Mouse (Mus musculus) splenic B cell, adult 2 months (primary cell): Measurements from ENCODE around the gene Traf3ip1.
A peak's percentile ranks its signal among the peaks of the same experiment; 100 is the strongest.

Experiments
- DNase-seq: peaks from one replicate; pipeline ENCODE4 v3.0.0-alpha.2; 2011; ENCODE audit warnings: low read depth, low spot score
- H3K27me3 ChIP-seq: 2 replicates; pipeline ENCODE4 v1.6.1; 2012; ENCODE audit warnings: mild to moderate bottlenecking, low read length, moderate library complexity, mixed read lengths; ENCODE audit not compliant: control insufficient read depth, poor library complexity, insufficient read depth, severe bottlenecking
- H3K36me3 ChIP-seq: 2 replicates; pipeline ENCODE4 v1.6.1; 2012; ENCODE audit warnings: mild to moderate bottlenecking, low read length, moderate library complexity, mixed read lengths; ENCODE audit not compliant: control insufficient read depth, poor library complexity, insufficient read depth, severe bottlenecking

The Traf3ip1 gene

DNA sequence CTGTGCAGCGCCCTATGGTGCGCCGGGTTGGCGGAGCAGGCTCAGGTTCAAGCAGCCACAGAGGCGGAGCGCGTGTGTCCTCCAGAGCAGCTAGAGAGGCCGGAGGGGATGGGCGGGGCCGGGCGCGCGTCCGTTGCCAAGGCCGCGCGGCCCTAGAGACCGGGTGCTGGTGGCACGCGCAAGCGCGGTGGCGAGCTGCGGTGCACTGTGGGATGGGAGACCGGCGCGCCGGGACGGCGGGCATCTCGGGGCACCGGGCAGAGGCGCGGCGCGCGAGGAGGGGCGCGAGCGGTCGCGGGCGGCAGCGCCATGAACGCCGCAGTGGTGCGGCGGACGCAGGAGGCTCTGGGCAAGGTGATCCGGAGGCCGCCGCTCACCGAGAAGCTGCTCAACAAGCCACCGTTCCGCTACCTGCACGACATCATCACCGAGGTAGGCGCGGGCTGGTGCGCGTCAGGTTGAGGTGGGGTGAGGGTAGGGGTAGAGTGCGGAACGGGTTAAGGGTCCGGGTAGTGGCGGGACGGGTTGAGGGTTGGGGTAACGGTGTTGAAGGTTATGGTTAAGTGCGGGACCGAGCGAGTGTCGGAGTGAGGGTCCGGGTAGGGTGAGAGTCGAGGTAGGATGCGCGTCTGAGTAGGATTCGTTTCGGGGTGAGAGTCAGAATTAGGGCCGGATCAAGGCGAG, at the start of gene Traf3ip1:
Gene Traf3ip1 (plus strand): TSS at position 191 of the 684 bp plus-strand sequence.
- Histone ChIP-seq H3K36me3 (no peaks in the 10 kb centered on the region; the same call in 1 of the 2 replicates), H3K27me3 (no peaks in the 10 kb centered on the region; the same call in 1 of the 2 replicates)
- DNase-seq = peak; percentile 94

DNA sequence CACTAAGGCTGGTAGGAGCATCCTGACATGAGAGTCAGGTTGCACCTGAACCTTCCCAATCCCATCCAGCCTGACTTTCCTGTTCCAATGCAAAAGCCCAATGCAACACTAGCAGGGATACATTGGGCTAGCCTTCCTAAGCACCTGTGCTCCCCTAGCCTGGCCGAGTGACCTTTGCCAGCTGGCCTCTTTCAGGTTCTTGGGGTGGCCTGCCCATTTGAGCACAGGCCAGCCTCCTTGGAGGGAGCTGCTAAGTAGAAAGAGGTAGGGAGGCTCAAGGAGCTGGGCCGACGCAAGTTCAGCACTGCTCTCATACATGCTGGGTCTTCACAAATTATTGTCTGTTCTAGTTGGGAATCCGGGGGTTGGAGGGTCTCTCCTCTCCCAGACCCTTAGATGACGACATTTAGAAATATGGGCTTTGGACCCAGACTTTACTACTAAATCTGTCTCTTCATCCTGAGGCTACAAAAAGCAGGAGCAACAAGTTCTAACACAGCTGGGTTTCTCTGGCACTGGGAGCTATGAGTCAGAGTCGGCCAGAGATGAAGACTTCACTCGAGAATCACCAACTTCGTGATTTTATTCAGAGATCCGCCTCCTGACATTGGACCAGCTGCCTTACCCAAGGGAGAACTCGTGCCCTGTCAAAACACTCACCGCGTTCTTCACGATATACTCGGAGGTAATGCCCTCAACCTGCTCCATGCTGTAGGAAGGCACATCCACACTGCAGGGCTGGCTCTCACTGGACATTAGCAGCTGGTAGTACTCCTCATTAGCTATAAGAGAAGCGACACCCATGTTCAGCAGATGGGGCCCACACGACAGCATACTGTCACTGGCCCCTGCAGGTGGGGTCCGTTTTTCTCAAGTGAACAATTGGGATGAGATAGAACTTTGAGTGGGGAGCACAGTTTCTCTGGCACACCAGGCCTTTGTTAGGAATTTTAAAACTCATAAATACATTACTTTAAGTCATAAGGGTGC, 49.3 kb upstream of the Traf3ip1 start:
- no peaks in the 10 kb centered on the region for H3K27me3 ChIP-seq
- peaks cover 2% of the 10 kb centered on the region; the same call in 1 of the 2 replicates for H3K36me3 ChIP-seq
- DNase-seq = no peak

DNA sequence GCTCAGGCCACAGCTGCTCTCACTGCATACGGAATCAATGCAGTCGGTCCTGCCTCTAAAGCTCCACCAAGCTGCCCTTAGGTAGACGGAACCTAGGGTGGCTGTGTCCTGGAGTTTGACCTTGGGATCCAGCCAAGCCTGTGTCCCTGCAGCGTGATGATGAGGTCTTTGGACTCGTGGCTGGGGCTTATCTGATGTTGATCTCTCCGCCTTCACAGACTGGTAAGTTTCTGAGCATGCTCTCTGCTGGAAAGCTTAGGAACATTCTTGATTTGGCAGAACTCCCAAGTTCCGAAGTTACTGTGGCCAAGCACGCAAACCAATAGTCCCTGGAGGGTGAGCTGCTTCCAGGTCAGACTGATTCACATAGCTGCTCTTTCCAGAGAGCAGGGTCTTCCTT, 48.4 kb upstream of the Traf3ip1 start:
- DNase-seq = no peak
- no peaks in the 10 kb centered on the region for H3K27me3 ChIP-seq
- peaks cover 2% of the 10 kb centered on the region; the same call in 1 of the 2 replicates for H3K36me3 ChIP-seq

DNA sequence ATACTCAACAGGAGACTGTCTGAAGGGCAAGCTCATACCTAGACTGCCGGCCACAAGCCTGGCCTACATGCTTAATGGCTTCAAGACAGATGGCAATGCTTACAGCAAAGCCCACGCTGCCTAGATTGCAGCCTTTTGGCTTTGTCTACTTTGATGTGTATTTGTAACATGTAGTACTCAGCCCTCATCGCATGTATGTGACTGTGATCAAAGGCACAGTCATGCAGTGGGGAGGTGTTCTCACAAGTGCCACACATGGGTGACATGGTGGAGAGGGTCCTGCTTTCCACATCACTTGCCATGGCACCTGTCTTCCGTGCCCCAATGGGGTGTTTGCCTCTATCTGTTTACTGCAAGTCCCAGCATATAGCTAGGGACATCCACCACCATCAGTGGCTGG, 47.9 kb upstream of the Traf3ip1 start:
- peaks cover 2% of the 10 kb centered on the region; the same call in 1 of the 2 replicates for H3K36me3 ChIP-seq
- DNase-seq = no peak
- no peaks in the 10 kb centered on the region for H3K27me3 ChIP-seq

DNA sequence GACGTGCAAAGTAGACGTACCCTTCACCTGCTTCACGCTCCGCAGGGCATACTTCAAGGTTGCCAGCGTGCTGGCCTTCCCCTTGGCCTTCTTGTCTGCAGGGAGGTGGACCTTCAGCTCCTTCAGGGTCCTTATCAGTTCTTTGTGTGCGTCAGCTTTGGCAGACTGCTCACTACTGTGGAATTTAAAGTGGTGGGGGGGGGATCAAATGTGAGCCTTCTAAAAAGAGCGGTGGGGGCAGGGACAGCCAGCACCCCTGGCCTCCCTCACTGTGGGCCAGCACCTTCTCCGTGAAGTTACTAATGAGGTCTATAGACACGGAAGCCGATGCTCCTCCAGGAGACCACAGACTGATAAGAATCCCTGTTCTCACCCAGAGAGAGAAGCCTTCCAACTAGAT, 45.8 kb upstream of the Traf3ip1 start:
- no peak for DNase-seq
- Histone ChIP-seq H3K36me3 (peaks cover 2% of the 10 kb centered on the region; the same call in 1 of the 2 replicates), H3K27me3 (no peaks in the 10 kb centered on the region)

DNA sequence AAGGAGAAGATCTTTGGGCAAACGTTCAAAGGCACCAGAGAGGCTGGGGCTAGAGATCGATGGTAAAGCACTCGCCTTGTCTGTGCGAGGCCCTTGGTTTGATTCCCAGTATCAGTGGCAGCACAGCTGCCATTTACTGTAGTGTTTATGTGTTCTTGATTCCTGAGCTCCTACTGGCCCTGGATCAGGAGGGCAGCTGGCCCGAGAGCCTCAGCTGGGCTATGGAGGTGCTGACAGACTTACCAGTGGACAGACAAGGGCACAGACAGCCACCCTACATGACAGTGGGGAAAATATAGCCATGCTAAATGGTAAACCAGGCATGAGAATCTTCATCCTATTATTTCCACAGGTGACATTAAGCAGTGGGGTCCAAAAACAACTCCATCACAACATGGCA, 43.6 kb upstream of the Traf3ip1 start:
- DNase-seq = no peak
- peaks cover 2% of the 10 kb centered on the region; the same call in 1 of the 2 replicates for H3K36me3 ChIP-seq
- no peaks in the 10 kb centered on the region for H3K27me3 ChIP-seq

DNA sequence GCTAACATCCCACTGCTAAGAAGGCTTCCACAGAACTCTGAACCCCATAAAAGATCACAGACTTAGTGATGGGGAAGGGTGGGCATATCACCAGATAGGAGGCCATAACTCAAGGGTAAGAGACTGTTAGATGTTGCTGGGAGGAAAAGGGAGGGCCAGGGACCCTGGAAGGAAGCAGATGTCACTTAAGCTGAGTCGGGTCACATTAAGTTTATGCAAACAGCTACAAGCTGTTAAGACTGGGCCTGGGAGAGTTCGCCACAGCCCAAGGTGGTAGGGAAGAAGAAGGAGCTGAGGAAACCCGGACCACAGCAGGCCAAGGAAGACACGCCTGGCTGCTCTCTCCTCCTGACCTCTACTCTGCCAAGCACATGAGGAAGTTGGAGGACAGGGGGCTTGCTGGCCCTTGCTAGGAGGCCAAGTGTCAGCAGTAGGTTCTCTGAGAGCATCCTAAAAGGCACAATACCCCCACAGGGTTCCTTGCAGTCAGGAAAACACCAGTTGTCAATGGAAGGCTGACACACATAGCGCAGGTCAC, 42.8 kb upstream of the Traf3ip1 start:
- Histone ChIP-seq H3K27me3 (no peaks in the 10 kb centered on the region), H3K36me3 (peaks cover 2% of the 10 kb centered on the region; the same call in 1 of the 2 replicates)
- no peak for DNase-seq

DNA sequence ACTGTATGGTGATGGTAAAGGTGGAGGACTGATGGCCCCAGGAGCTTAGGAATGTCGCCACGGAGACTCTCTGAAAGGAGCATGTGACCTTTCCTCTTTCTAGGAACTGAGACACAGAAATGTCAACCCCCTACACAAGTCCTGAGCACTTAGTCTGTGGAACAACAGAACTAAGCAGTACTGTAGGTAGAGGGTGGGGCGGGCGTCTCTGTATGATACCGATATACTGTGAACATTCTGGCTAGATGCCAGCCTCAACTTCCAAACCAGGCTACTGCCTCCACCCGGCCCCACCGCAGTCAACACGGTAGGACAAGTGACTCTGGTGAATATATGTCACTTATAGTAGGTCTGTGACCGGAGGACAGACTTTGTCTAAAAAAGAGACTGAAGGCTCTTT, 40.5 kb upstream of the Traf3ip1 start:
- no peak for DNase-seq
- H3K36me3 ChIP-seq = no peaks in the 10 kb centered on the region

DNA sequence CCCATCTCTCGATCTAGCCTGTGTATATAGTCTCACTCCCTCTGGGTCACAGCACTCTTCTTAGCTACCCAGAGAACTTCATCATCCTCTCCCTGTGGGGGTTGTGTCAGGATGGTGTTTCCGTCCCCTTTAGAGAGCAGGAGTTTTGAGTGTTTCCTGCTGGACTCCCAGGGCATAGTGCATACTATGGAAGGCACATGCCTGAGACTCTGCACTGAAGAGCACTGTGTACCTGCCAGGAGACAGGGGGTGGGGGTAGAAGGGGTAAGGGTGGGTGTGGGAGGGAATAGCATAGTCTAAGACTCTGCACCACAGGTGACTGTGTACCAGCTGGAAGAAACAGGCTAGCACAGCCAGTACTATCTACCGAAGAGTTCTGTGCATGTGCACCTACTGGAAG, 40.1 kb upstream of the Traf3ip1 start:
- no peak for DNase-seq
- no peaks in the 10 kb centered on the region for H3K36me3 ChIP-seq
- H3K27me3 ChIP-seq = no peaks in the 10 kb centered on the region

More for the DNA sequence above, 40.5 kb upstream of the Traf3ip1 start:
- no peaks in the 10 kb centered on the region for H3K27me3 ChIP-seq

DNA sequence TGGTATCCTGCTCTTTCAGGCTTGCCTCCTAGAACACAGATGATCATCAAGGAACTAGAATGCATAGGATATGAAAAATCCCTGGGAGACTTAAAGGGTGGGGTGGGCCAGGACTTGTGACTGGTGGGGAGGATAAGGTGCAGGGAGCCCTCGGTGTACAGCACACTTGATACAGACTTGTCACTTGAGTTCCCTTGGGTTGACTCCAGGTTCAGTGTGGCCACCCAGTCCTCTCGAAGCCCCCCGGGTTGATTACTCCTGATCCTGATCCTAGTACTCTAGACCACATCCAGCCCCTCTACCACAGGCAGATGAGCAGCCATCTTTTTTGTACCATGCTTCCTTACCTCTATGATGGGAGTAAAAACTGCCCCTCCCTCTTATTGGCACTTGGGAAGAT, 39.5 kb upstream of the Traf3ip1 start:
- Histone ChIP-seq H3K36me3 (no peaks in the 10 kb centered on the region), H3K27me3 (no peaks in the 10 kb centered on the region)
- DNase-seq = no peak

DNA sequence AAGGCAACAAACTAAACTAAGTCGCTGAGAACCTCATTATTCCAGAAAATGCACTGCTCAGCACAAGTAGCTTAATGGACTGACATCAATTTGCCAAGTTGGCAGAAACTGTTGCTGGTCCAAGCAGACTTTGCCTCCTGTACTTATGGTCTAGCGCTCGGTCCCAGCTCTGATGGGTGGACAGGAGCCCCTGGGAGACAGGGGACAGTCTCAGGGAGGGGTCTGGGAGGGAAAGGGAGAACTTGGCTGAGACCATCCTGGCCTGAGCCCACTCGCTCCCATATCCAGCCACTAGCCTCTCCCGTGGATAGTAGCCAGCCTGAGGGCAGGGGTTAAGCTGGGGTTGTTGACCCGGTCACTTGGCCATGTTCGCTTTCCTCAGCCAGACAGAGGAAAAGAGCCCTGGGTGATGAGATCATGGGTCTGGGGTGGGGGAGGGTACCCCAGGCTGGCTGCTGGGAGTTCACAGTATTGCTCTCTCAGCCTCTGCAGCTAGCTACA, 38.7 kb upstream of the Traf3ip1 start:
- DNase-seq = no peak
- Histone ChIP-seq H3K27me3 (no peaks in the 10 kb centered on the region), H3K36me3 (no peaks in the 10 kb centered on the region)

DNA sequence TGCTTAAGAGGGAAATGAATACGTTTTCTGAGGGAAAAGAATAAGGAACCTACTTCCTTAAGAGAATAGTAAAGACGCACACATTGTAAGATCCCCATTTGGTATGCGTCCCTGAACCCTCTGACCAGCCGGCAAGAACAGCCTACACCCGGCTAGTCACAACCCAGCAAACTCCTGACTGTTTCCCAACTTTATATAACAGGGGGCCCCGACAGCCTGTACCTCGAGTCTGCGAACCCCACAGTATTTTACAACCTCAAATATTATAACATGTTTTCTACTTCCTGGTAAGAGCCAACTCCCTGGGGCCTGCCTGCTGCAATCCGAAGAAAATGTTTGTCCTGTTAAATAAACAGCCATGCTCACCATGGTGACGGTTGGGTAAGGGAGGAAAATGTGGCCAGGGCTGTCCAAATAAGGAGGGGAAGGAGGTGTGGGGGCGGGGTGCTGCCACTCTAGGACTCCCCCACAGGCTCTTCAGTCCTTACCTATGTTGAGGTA, 38.1 kb upstream of the Traf3ip1 start:
- H3K27me3 ChIP-seq = no peaks in the 10 kb centered on the region
- DNase-seq = peak; percentile 31
- no peaks in the 10 kb centered on the region for H3K36me3 ChIP-seq

DNA sequence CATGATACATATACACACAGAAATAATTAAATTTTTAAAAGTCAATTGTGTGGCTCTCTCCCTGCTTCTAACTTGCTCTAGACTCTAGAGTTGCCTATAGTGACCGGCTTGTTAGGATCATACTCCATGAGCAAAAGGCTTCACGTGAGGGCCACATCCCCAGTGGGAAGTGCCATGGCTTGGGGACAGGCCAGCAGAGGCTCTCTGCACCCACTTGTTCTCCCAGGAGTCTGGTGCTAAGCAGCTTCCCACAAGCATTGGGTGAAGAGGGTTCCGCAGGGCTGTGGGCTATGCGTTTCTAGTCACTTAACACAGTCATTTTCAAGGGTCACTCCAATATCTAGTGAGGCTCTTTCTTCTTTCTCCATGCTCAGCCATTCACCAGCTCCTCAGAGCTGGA, 37.3 kb upstream of the Traf3ip1 start:
- H3K36me3 ChIP-seq = no peaks in the 10 kb centered on the region
- H3K27me3 ChIP-seq = no peaks in the 10 kb centered on the region
- no peak for DNase-seq

DNA sequence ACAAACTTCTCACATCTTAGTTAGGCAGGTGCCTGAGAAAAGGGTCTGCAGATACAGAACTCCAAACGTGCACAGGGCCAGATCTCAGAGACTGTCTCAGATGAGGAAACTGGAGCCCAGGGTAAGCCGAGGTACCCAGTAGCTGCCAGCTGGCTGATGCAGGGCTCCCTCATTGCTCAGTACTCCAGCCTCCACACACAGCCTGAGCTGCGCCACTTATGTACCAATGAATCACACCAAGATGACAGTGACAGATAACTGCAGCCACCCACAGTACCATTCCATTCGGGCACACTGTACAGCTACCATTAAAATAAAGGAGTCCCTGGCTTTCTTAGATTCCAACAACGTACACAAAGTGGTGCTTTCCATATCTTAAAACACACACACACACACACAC, 36.7 kb upstream of the Traf3ip1 start:
- Histone ChIP-seq H3K36me3 (no peaks in the 10 kb centered on the region), H3K27me3 (no peaks in the 10 kb centered on the region)
- DNase-seq = no peak
